8 mouse cellular contexts compared by ENCODE assay signal in the genomic region with DNA sequence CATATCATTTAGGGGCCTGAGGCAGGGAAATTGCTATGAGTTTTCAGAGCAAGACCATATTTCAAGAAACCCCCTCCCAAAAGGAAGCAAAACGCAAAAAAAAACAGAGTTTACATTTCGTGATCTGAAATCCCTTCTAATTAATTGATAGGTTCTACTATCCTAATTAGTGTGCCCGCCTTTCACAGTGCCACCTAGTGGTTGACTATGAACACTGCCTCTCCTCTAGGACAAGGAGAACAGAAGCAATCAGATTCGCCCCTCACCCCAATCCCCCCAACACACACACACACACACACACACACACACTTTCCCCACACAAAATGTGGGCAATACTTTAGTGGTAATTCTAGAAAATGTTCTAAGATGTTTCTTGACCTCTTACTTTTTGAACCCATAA. TPM values are rescaled to one million over a fixed set of nuclear protein-coding genes. Genes with fewer than 3 reads are reported as not detected.
DNase-seq lines count a peak whose midpoint lies in the region; ATAC-seq and TF ChIP-seq lines count a peak whose summit lies in the region.

No protein-coding gene starts in this region.

- no peaks in the 10 kb centered on the region; the same call in 1 of the 2 replicates for H3K4me1 ChIP-seq in heart, embryonic 11.5 days (ENCODE audit: control insufficient read depth, insufficient read depth, low read length)
- peaks cover 4% of the 10 kb centered on the region; the same call in 1 of the 2 replicates for H3K4me1 ChIP-seq in testis, adult 2 months (ENCODE audit: control insufficient read depth, insufficient read depth, low read length)

- peak; percentile 53; the same call in 1 of the 2 replicates for TF ChIP-seq CTCF in testis, adult 2 months (IDR thresholded peaks at IDR 0.05; ENCODE audit: control insufficient read depth, insufficient read depth, insufficient replicate concordance, low read depth, low read length)

- no peaks in the 10 kb centered on the region for H3K9me3 ChIP-seq in heart, embryonic 11.5 days (replicated peaks; ENCODE audit: control insufficient read depth, low read length)

- no peak overlapping the region for H3K27ac ChIP-seq in heart, embryonic 11.5 days (ENCODE audit: low read depth, low read length)
- no peak overlapping the region for H3K27ac ChIP-seq in testis, adult 2 months (ENCODE audit: control insufficient read depth, insufficient read depth, low read depth, low read length)

- no peaks in the 10 kb centered on the region for H3K27me3 ChIP-seq in heart, embryonic 11.5 days (ENCODE audit: control insufficient read depth, insufficient read depth, low read length)
- no peaks in the 10 kb centered on the region for H3K27me3 ChIP-seq in testis, adult 2 months (ENCODE audit: control insufficient read depth, insufficient read depth, low read length)

- peak; percentile 27 to 71 for DNase-seq in heart, adult 18-20 months
- DNase-seq in testis, postnatal 14 days (ENCODE audit: low spot score), result no peak
- DNase-seq in cerebellum, postnatal 25 days, result peak; percentile 38 to 71
- peak; percentile 31 to 62 for DNase-seq in layer of hippocampus, postnatal 14 days (ENCODE audit: low spot score in 2 of 2)
- peak; percentile 37 to 76 for DNase-seq in spleen, postnatal 4 days (ENCODE audit: low spot score in 2 of 2)
- no peak for DNase-seq in urinary bladder, postnatal 10 days (ENCODE audit: low spot score)

- no peak for TF ChIP-seq POLR2A in testis, adult 2 months (IDR thresholded peaks at IDR 0.05; ENCODE audit: control insufficient read depth, low read depth, low read length)

- no peak overlapping the region for H3K4me2 ChIP-seq in heart, embryonic 11.5 days

- no peak overlapping the region for H3K4me3 ChIP-seq in heart, embryonic 11.5 days (ENCODE audit: low read depth, low read length)
- no peak overlapping the region for H3K4me3 ChIP-seq in testis, adult 2 months (ENCODE audit: control insufficient read depth, low read depth, low read length)

- H3K36me3 ChIP-seq in heart, embryonic 11.5 days (ENCODE audit: control insufficient read depth, insufficient read depth, low read length), result no peaks in the 10 kb centered on the region
- no peaks in the 10 kb centered on the region for H3K36me3 ChIP-seq in testis, adult 2 months (ENCODE audit: control insufficient read depth, insufficient read depth, low read length)

- no peak for ATAC-seq in heart, embryonic 11.5 days (replicated peaks; ENCODE audit: insufficient number of reproducible peaks, low FRiP score, low TSS enrichment)

- 10% methylated on average over 4 of the region's 4 CpGs for WGBS in heart, embryonic 11.5 days (ENCODE audit: insufficient replicate concordance)

- no peak overlapping the region for H3K9ac ChIP-seq in heart, embryonic 11.5 days (ENCODE audit: low read depth, low read length)

RNA-seq across cellular contexts. Expression of gene Wdtc1, which starts 9.2 kb away (rescaled TPM):
- total RNA-seq in heart, adult 18-20 months (2021), result 10 to 100 TPM; 71.9 to 73.6 TPM
- polyA plus RNA-seq in heart, embryonic 11.5 days (2014; fragmentation: Nextera tagmentation; extraction: Ambion mirVana), result 13.3 and 15.5 TPM in 2 replicates
- polyA plus RNA-seq in testis, adult 2 months (2012; rRNA removed), result 323 and 338 TPM in 2 replicates
- 10 to 100 TPM; 67.8 to 68.9 TPM for total RNA-seq in layer of hippocampus, postnatal 14 days (2021)

RNA-seq across cellular contexts. Expression of gene Slc9a1, which starts 25.4 kb away (rescaled TPM):
- total RNA-seq in heart, adult 18-20 months (2021), result 10 to 100 TPM; 17.6 to 19.6 TPM
- 4.8 and 7.0 TPM in 2 replicates for polyA plus RNA-seq in heart, embryonic 11.5 days (2014; fragmentation: Nextera tagmentation; extraction: Ambion mirVana)
- polyA plus RNA-seq in testis, adult 2 months (2012; rRNA removed), result 48.4 and 59.6 TPM in 2 replicates
- total RNA-seq in layer of hippocampus, postnatal 14 days (2021), result 10 to 100 TPM; 60.0 to 62.8 TPM

Comparison
In these comparisons a context has a peak if more than half of its experiments do, and no peak if none do; other contexts are left out.
1. DNase-seq: peak in heart, adult 18-20 months (2 of 2), cerebellum, postnatal 25 days (2 of 2), layer of hippocampus, postnatal 14 days (2 of 2) and spleen, postnatal 4 days (2 of 2); none in testis, postnatal 14 days (single experiment) and urinary bladder, postnatal 10 days (single experiment).